Mouse (Mus musculus) testis, adult 2 months (tissue): Measurements from ENCODE around the gene Anks6.

Experiments
- CTCF ChIP-seq: fragments of 200-500 bp; IDR thresholded peaks from 2 replicates; pipeline ENCODE4 v1.5.1; 2012; ENCODE audit warnings: low read depth, mild to moderate bottlenecking, inconsistent platforms, low read length, moderate library complexity; ENCODE audit not compliant: control insufficient read depth, insufficient read depth, insufficient replicate concordance
- POLR2A ChIP-seq: fragments of 200-500 bp; IDR thresholded peaks from 2 replicates; pipeline ENCODE4 v1.6.1; 2012; ENCODE audit warnings: low read depth, mild to moderate bottlenecking, inconsistent platforms, low read length, moderate library complexity; ENCODE audit not compliant: control insufficient read depth

DNA sequence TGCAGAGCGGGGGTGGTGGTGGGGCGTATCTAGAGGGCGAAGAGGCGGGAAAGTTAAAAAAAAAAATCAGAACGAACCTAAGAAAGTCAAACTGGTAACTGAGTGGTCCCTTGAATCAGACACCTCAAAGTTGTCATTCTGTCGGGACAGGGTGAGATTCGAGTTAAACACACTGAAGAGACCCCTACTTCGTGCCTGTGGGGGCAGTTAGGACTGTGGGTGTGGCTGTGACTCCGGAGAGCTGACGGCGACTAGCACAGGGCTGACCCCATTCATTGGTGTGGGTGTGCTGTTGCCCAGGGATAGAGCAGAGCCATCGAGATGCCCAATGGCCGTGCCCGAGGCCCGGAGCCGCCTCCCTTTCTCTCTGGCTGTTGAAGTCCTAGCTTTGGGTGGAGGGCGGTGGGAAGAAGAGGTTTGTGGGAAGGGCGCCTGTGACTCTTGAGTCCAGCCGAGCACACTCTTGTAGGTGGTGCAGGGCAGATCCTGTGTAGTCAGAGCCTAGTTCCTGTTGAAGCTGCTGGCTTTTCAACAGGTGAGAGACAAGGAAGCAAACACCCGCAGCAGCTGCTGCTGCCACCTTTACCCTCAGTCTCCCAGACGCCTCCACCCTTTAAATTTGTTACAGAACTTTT lies 35.3 kb upstream of the Anks6 start:
- TF ChIP-seq CTCF: no peak
- no peak for TF ChIP-seq POLR2A
